Mouse (Mus musculus) 3134 (cell line): ENCODE data around the gene Ptpn3.
A peak's percentile ranks its signal among the peaks of the same experiment; 100 is the strongest.
"Not testable (repeated sequence)": the region's sequence is repeated elsewhere in the genome, so short reads cannot be mapped to it uniquely, and the experiment has no call there.

Experiments
- DNase-seq: peaks from one replicate; pipeline ENCODE4 v3.0.0-alpha.2; 2011; ENCODE audit warnings: low spot score; ENCODE audit not compliant: insufficient read length; ENCODE audit errors: extremely low read depth

Gene Ptpn3

GRCm38 (mm10) chr4:57230341-57230740 lies 71.3 kb downstream of the Ptpn3 start:
- DNase-seq: no peak

- DNase-seq: no peak
Observed at GRCm38 (mm10) chr4:57228601-57229520, 72.8 kb downstream of the Ptpn3 start.

- no peak for DNase-seq
Observed at GRCm38 (mm10) chr4:57224776-57225175, 76.9 kb downstream of the Ptpn3 start.

GRCm38 (mm10) chr4:57217746-57218145 lies 83.9 kb downstream of the Ptpn3 start:
- no peak for DNase-seq

- no peak for DNase-seq
Observed at GRCm38 (mm10) chr4:57216535-57216934, 85.1 kb downstream of the Ptpn3 start.

GRCm38 (mm10) chr4:57214852-57215251 lies 86.8 kb downstream of the Ptpn3 start:
- no peak for DNase-seq

GRCm38 (mm10) chr4:57214114-57214513 lies 87.5 kb downstream of the Ptpn3 start:
- no peak for DNase-seq

- no peak for DNase-seq
Observed at GRCm38 (mm10) chr4:57211706-57212105, 89.9 kb downstream of the Ptpn3 start.

GRCm38 (mm10) chr4:57205908-57206307 lies 95.7 kb downstream of the Ptpn3 start:
- no peak for DNase-seq

- no peak for DNase-seq
Observed at GRCm38 (mm10) chr4:57204780-57205179, 96.9 kb downstream of the Ptpn3 start.

- peak; percentile 66 for DNase-seq
Observed at GRCm38 (mm10) chr4:57202660-57203361, 98.8 kb downstream of the Ptpn3 start.

GRCm38 (mm10) chr4:57202132-57202531 lies 99.5 kb downstream of the Ptpn3 start:
- no peak for DNase-seq

- no peak for DNase-seq
Observed at GRCm38 (mm10) chr4:57200661-57201060, 101.0 kb downstream of the Ptpn3 start.

- DNase-seq: not testable (repeated sequence)
Observed at GRCm38 (mm10) chr4:57198666-57199393, 102.8 kb downstream of the Ptpn3 start.

GRCm38 (mm10) chr4:57191543-57192283 lies 109.9 kb downstream of the Ptpn3 start:
- DNase-seq: no peak

- no peak for DNase-seq
Observed at GRCm38 (mm10) chr4:57189881-57190280, 111.8 kb downstream of the Ptpn3 start.

GRCm38 (mm10) chr4:57186035-57186434 lies 115.6 kb downstream of the Ptpn3 start:
- DNase-seq: no peak

- no peak for DNase-seq
Observed at GRCm38 (mm10) chr4:57185462-57185861, 116.2 kb downstream of the Ptpn3 start.

- DNase-seq: no peak
Observed at GRCm38 (mm10) chr4:57183493-57183892, 118.1 kb downstream of the Ptpn3 start.

GRCm38 (mm10) chr4:57181538-57181937 lies 120.1 kb downstream of the Ptpn3 start:
- no peak for DNase-seq
